Mouse (Mus musculus) CD4-positive, CD25-positive, alpha-beta regulatory T cell, adult 9 weeks (primary cell): Measurements from ENCODE around the gene Creld1. TPM values are rescaled to one million over a fixed set of nuclear protein-coding genes. Genes with fewer than 3 reads are reported as not detected.

ENCODE experiments used
- polyA plus RNA-seq: library from polyadenylated mRNA; unstranded; fragments of 100-300 nt; shearing (Covaris generic); gene quantifications from one replicate; pipeline ENCODE4 v1.2.1, GENCODE M21; 2017

Gene Creld1
- 12.5 TPM for polyA plus RNA-seq

DNA sequence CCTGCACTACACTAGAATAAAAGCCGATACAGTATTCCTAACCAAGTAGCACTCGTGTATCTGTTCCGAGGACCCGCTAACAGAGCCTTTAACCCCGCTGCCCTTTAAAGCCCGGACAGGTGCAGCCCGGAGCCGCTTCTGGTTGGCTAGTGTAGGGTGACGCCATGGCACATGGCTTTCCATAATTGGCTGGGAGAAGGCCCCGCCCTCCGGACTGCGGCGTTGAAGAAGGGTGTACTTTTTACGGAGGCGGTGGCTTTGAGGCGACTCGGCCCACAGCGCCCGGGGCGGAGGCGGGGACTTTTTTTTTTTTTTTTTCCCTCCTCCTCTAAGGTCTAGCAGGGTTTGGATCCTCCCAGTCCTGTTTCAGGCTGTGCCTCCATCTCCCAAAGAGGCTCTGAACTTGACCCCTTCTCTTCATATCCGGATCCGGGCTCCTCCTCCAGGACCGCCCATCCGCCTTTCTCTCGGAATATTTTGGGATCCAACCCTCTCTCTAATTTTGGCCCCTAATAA, at the start of gene Creld1:
TSS of gene Creld1 (plus strand) at position 198 of the 516 bp plus-strand sequence.

DNA sequence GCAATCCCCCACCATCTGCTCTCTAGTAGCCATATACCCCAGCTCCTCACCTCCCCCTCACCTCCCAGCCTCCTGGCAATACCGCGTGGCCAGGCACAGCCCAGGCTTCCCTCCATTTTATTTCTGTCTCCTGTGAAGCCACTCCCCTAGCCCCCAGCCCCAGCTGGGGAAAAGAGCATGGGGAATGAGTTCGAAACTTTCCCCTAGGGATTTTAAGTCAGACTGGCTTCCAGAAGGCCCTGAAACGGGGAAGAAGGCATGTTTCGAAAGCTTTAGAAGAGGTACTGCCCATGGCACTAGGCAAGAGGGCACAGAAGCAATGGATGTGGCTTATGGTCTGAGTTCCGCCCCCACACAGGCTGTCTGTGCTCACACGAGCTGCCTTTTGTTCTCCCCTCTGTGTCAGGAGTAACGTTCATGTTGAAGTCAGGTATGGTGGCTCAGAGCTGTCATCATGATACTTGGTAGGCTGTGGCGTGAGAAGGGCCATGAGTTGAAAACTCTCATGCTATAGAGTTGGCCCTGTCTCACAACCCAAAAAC, 47.4 kb upstream of the Creld1 start, which contains the start of gene Cidec:
TSS of gene Cidec (minus strand) at position 97 of the 542 bp plus-strand sequence.

GRCm38 (mm10) chr6:113442442-113443090, 40.5 kb upstream of the Creld1 start, which contains the start of gene Jagn1:
Gene Jagn1, plus strand, starts transcription at chr6:113442569.

DNA sequence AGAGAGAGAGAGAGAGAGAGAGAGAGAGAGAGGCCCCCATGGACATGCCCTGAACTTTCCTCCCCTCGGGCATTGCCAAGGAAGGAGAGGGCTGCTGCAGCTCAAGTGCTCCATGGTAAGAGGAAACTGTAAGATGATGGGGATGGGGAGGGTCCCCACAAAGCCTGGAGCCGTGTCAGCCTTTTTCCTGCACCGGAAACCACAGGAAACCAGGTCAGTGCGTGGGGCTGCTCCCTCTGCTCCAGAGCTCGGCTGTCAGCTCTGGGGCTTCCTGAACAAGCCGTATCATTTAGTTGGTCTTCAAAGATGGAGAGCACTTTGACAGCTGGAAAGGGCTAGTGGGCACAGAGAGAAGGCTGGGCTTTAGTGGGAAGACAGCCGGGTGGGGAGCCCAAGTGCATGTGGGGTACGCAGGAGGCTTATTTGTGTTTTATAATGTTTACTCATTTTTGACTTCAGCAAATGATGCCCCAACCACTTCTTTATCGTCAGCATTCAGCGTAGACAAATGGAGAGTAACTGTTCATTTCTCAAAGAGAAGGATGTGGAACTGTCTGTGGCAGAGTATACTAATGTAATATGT, 25.1 kb upstream of the Creld1 start, which contains the start of gene Il17re:
TSS of gene Il17re (plus strand) at position 533 of the 583 bp plus-strand sequence.

DNA sequence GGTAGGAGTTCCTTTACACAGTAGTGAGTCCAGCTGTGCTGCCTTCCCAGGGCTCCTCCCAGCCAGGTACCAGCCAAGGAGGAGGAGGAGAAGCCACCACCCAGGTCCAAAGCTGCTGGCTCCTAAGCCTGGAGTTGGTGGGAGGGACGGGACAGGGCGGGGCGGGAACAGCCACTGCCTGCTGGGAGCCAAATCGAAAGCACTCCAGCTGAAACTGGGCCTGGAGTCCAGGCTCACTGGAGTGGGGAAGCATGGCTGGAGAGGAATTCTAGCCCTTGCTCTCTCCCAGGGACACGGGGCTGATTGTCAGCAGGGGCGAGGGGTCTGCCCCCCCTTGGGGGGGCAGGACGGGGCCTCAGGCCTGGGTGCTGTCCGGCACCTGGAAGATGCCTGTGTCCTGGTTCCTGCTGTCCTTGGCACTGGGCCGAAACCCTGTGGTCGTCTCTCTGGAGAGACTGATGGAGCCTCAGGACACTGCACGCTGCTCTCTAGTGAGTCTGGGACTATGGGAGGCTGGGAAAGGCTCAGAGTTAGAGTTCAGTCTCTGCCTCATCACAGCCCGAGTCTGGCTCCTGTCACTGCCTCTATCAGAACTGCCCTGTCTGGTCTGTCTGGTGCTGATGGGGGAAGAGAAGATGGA, 11.7 kb upstream of the Creld1 start, which contains the start of gene Il17rc:
TSS of gene Il17rc (plus strand) at position 131 of the 640 bp plus-strand sequence.

GRCm38 (mm10) chr6:113501388-113502084, 18.4 kb downstream of the Creld1 start, which contains the start of gene Prrt3:
Gene Prrt3, minus strand, starts transcription at chr6:113501931.

GRCm38 (mm10) chr6:113530932-113531839, 48.1 kb downstream of the Creld1 start, which contains the start of the genes Emc3 and Fancd2:
Gene Emc3, minus strand, starts transcription at chr6:113531652.
Gene Fancd2, plus strand, starts transcription at chr6:113531682.

Other genes starting within 250 kb of the Creld1 start
- 19.5 TPM for gene Mtmr14, start 245.5 kb upstream of the Creld1 start, polyA plus RNA-seq
- gene Cpne9, start 201.0 kb upstream of the Creld1 start, polyA plus RNA-seq = not detected
- 37.0 TPM for gene Brpf1, start 176.2 kb upstream of the Creld1 start, polyA plus RNA-seq
- gene Ogg1, start 156.3 kb upstream of the Creld1 start, polyA plus RNA-seq = 14.3 TPM
- gene Camk1, start 139.3 kb upstream of the Creld1 start, polyA plus RNA-seq = 2.7 TPM
- 66.9 TPM for gene Tada3, start 105.4 kb upstream of the Creld1 start, polyA plus RNA-seq
- gene Arpc4, start 105.2 kb upstream of the Creld1 start, polyA plus RNA-seq = 593 TPM
- 16.9 TPM for gene Ttll3, start 94.0 kb upstream of the Creld1 start, polyA plus RNA-seq
- 19.9 TPM for gene Rpusd3, start 64.0 kb upstream of the Creld1 start, polyA plus RNA-seq
- not detected for gene Cidec, start 47.5 kb upstream of the Creld1 start, polyA plus RNA-seq
- 71.0 TPM for gene Jagn1, start 40.7 kb upstream of the Creld1 start, polyA plus RNA-seq
- gene Il17re, start 24.8 kb upstream of the Creld1 start, polyA plus RNA-seq = 0.25 TPM
- 0.65 TPM for gene Il17rc, start 11.9 kb upstream of the Creld1 start, polyA plus RNA-seq
- gene Prrt3, start 18.6 kb downstream of the Creld1 start, polyA plus RNA-seq = 0.25 TPM
- gene Emc3, start 48.4 kb downstream of the Creld1 start, polyA plus RNA-seq = 115 TPM
- gene Fancd2, start 48.4 kb downstream of the Creld1 start, polyA plus RNA-seq = 1.9 TPM
- not detected for gene Fancd2os, start 117.4 kb downstream of the Creld1 start, polyA plus RNA-seq
- 290 TPM for gene Brk1, start 121.5 kb downstream of the Creld1 start, polyA plus RNA-seq
- gene Vhl, start 140.7 kb downstream of the Creld1 start, polyA plus RNA-seq = 23.3 TPM
- 57.2 TPM for gene Irak2, start 155.2 kb downstream of the Creld1 start, polyA plus RNA-seq
- 0.83 TPM for gene Tatdn2, start 213.8 kb downstream of the Creld1 start, polyA plus RNA-seq
- gene Ghrl, start 236.6 kb downstream of the Creld1 start, polyA plus RNA-seq = 2.3 TPM